Mouse (Mus musculus) CD4-positive, CD25-positive, alpha-beta regulatory T cell, adult 4 months (primary cell): Measurements from ENCODE around the gene Abcg8. TPM values are rescaled to one million over a fixed set of nuclear protein-coding genes. Genes with fewer than 3 reads are reported as not detected.

ENCODE experiments used
- ATAC-seq: one replicate; pipeline ENCODE4 v1.8.0; 2017
- polyA plus RNA-seq, 2 experiments: library from polyadenylated mRNA; unstranded; fragments of 100-300 nt; shearing (Covaris generic); gene quantifications; one replicate each; pipeline ENCODE4 v1.2.1; 2017

Gene Abcg8
- polyA plus RNA-seq, 2 experiments from 2014 or later: not detected

DNA sequence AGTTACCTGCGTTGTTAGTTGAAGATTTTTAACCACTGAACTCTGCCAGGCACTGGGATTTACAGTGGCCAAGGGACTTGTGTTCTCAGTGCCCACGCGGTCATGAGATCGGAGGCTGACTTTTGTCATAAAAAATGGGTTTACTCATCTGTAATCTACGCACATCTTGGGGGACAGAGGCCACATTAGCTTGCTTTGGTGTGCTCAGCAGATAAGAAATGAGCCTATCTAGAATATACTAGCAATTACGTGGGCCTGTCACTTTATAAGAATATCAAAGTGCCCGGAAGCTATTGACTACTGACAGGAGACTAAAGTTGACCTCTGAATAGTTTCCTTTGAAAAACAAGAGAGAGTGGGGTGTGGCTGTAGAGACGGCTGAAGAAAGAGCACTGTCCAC, 17.2 kb upstream of the Abcg8 start:
- no peak for ATAC-seq

DNA sequence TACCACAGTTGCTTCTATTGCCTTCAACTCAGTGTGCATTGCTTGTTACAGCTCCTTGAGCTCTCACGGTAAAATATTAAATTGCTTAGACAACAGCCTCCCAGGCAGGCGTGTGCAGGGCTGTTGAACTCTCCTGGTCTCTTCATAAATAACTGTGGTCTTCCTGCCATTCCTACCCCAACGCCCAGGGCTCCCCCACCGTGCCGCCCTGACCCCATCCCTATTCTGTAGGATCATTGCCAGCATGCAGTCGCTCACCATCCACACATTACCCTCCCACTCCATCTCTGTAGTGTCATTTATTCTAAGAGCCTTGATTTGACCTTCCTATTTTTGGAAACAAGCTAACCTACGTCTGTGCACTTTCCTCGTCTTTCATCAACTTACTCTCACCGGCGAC, 11.0 kb upstream of the Abcg8 start:
- no peak for ATAC-seq

GRCm38 (mm10) chr17:84665691-84666090, 10.4 kb upstream of the Abcg8 start:
- ATAC-seq: no peak

- ATAC-seq: no peak
Measured at GRCm38 (mm10) chr17:84667848-84668247, 8.3 kb upstream of the Abcg8 start.

DNA sequence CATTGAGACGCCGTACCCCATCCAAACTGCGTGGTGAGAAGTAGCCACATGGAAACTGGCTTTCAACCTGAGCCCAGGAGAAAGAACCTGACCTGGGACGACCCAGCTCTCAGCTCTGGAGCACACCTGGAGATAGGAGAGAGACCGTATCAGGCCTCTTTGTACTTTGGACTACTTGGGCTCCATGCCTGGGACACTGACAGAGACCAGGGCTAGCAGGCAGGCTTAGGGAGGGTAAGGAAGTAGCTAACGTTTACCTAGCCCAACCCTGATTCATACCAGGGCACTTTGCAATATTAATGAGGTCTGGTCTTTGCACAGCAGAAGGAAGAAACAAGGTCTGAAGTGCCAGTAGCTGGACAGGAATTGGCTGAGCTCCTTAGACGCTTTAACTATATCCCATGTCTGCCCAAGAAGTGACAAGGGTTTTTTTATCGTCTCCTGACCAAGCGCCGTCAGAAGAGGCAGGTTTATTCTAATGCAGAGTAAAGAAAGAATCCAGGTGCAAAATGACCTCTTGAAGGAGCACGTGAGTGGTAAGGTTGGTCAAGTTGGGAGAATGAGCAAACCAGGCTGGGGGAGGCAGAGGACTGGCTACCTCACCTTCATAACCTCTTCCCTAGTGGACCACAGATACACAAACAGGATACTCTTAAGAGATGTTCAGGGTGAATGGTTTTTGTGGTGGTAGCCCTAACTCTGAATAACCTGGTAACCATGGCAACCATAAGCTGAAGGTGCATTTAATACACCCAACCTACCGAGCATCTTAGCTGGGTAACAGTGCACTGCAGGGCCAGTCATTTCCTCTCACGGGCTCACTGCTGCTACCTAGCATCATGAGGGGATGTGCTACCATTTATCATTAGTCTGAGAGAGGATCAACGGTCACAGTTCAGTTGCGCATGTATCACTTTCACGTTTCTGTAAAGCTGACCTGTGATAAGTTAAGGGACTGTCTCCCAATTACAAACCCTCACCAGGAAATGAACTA, 3.4 kb upstream of the Abcg8 start:
- no peak for ATAC-seq

- no peak for ATAC-seq
Measured at GRCm38 (mm10) chr17:84674048-84674447, 2.1 kb upstream of the Abcg8 start.

DNA sequence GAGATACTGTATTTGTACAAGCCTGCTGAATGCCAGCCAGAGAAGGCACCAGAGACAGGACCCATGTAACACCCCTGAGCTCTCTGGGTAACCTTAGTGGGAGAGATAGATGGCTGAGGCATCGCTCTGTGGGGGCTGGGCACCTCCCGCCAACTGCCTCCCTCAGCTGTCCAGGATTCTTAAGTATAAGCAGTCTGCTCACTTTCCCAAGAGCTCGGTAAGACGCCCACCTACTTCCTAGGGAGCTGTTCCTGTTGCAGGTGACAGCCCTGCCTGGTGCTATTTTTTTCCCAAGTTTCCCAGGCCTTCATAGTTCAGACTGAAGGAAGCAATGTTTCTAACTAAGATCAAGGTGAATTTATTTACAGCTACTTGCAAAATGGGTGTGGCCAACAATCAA, 898 bp upstream of the Abcg8 start:
- no peak for ATAC-seq

GRCm38 (mm10) chr17:84677595-84677994, 1.5 kb downstream of the Abcg8 start:
- ATAC-seq: no peak

DNA sequence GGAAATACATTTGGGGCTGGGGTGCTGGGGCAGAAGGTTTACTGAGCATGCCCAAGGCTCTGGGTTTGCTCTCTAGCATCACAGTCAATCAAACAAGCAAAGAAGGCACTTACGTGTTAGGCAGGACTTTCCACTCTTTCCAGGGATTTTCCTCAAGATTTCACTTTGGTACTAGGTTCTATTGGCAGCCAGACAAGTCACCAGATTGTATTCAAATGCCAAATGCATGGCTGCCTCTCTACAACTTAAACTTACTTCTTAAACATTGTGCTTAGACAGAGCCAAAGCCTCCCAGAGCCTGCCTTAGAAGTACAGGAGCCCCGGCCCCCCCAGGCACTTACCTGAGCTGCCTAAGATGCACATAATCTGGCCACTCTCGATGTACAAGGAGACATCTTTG, 5.6 kb downstream of the Abcg8 start:
- no peak for ATAC-seq

GRCm38 (mm10) chr17:84682734-84683717, 6.9 kb downstream of the Abcg8 start, which contains the start of gene Abcg5:
Abcg5 (minus strand) TSS chr17:84683011.
- ATAC-seq: no peak

DNA sequence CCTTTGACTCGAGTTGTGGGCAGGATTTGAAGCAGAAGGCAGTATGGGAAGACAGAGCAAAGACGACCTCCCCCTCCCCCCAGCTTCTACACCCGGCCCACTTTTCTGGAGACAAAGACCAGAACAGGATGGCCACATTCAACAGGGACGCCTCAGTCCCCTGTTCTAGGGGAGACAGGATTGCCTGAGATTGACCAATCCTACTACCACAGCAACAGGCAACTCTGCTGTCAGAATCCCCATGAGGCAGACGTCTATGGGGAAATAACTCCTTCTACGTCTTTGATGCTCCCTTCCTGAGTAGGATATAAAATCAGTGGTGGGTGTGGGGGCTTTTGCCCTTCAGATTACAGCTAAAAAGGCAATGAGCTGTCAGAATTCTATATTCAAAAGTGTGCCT, 8.2 kb downstream of the Abcg8 start:
- no peak for ATAC-seq

GRCm38 (mm10) chr17:84685286-84685685, 9.2 kb downstream of the Abcg8 start:
- no peak for ATAC-seq

DNA sequence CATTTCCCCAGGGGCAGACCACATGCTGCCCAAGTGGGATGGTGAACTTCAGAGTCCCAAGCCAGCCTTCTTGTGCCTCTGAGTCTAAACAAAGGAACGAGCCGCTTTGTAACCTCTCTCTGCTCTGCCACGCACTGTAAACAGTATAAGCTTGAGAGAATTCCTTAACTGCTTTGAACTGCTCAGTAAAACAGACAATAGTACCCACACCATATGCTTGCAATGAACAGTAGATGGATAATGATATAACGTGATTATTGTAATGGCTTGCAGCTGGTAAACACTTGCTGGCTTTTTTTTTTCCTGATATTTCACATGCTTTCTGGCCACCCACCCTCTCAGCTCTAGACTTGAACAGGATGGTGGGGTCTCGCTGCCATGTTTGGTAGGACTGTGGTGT, 11.9 kb downstream of the Abcg8 start:
- no peak for ATAC-seq

DNA sequence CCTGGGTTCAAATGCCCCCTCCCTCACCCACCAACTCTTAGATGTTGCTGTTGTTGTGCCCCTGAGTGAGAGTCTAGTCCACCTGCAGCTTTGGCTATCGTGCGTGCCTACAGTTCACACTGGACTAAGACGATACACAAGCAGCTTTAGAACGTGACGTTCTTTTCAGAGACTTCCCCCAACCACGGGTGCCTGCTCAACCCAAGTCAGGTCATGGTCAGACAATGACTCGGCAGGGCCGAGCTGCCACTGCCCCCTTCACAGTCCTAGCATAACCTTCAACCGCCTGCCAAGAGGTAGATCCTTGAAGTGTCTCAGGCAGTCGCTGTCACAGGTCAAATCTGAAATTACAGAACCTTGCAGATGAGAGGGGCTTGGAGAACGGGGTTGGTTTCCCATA, 12.7 kb downstream of the Abcg8 start:
- ATAC-seq: no peak

- no peak for ATAC-seq
Measured at GRCm38 (mm10) chr17:84689316-84689715, 13.2 kb downstream of the Abcg8 start.

GRCm38 (mm10) chr17:84690111-84690510, 14.0 kb downstream of the Abcg8 start:
- no peak for ATAC-seq

- no peak for ATAC-seq
Measured at GRCm38 (mm10) chr17:84693741-84694140, 17.6 kb downstream of the Abcg8 start.

DNA sequence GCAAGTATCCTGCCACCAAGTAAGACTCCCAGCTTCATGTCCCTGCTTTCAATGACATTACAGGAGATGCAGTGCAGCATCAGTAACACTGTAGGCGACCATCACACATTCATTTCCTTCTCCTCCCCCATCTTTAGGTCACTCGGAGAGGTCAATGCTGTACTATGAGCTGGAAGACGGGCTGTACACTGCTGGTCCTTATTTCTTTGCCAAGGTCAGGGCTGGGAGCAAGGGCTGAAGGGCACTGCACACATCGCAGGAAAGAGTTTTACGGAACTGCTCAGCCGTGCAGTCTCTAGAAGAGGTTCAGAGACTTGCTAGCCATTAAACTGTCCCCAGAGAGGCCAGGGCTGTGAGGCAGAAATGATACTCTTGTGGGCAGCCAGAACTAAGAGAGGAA, 20.4 kb downstream of the Abcg8 start:
- no peak for ATAC-seq

GRCm38 (mm10) chr17:84698727-84699126, 22.6 kb downstream of the Abcg8 start:
- ATAC-seq: no peak

DNA sequence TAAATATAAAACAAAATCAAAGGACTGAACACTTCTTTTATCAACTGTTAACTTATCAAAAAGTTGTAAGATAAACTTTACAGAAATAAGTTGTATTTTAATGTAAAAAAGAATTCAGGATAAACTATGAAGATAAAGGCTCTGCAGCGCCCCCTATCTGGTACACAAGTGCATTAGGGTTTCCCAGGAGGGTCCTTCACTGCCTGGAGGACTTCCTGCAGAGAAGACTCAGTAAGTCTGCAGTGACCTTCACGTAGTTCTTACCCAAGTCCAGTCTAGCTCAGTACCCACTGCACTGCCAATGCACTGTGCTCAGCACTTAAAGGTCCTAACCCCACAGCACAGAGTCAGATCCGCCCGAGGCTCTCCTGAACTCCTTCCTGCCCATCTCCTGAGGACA, 31.3 kb downstream of the Abcg8 start:
- no peak for ATAC-seq

DNA sequence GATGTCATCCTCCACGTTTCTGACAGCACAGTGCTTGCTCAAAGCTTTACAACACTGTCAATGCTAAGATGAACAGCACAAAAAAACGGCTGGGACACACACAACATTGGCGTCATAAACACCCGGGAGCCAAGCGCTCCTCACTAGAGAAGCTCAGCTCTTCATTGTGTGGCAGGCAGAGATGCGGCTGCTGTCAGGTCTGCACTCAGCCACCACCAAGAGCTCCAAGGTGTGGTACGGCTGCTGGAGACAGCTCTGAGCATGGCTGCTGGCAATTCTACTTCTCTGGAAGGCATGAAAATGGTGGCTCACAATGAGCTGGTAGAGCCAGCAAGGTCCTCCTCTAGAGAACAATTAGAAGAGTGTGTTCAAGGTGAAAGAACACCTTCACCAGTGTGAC, 32.7 kb downstream of the Abcg8 start:
- no peak for ATAC-seq

DNA sequence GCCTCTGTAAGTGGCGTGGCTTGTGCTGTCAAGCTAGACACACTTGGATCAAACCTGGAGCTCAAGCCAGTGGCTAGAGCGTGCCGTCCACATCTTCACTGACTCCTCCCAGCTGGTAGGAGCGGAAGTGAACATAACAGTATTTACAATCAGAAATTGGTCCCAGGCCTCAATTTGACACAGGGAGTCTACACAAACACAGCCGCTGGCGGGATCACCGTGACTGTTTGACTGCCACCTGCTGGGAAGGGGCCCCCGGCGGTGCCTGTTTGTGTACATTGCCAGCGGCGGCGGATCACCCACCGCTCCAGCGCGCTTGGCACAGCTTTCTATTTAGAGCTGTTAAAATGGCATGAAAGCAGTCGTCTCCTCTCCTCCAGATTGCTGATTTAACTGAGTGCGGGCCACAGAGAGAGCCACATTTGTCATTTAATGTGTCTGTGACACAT, 33.3 kb downstream of the Abcg8 start:
- ATAC-seq: no peak

GRCm38 (mm10) chr17:84713563-84714164, 37.6 kb downstream of the Abcg8 start:
- no peak for ATAC-seq
